16 mouse cellular contexts compared by ENCODE assay signal in genomic region chr12:29755872-29756265, GRCm38 (mm10).
DNase-seq lines count a peak whose midpoint lies in the region; ATAC-seq and TF ChIP-seq lines count a peak whose summit lies in the region.
"Had no signal": no experiment of that assay in that cellular context is flagged by ENCODE, and none has a peak within 500 bp of the region (broad histone marks: within the 10 kb centered on the region; RNA-seq: fewer than 3 reads in every experiment).

No protein-coding gene starts in this region.

- H3K9me3 ChIP-seq in midbrain, embryonic 11.5 days (ENCODE audit: control insufficient read depth, low read length): no peaks in the 10 kb centered on the region
- no peaks in the 10 kb centered on the region for H3K9me3 ChIP-seq in intestine, embryonic 15.5 days
- H3K9me3 ChIP-seq: embryonic facial prominence, embryonic 10.5 days; hindbrain, embryonic 13.5 days had no signal

- no peak overlapping the region for H3K4me3 ChIP-seq in lung, adult 2 months (replicated peaks; ENCODE audit: extremely low read depth, low read depth, low read length)
- no peak overlapping the region for H3K4me3 ChIP-seq in midbrain, embryonic 11.5 days (ENCODE audit: low read depth, low read length)
- H3K4me3 ChIP-seq in intestine, embryonic 15.5 days (replicated peaks): no peak overlapping the region
- H3K4me3 ChIP-seq: embryonic facial prominence, embryonic 10.5 days; hindbrain, embryonic 13.5 days; megakaryocyte, embryonic 14.5 days; myocyte had no signal

- no peaks in the 10 kb centered on the region for H3K27me3 ChIP-seq in midbrain, embryonic 11.5 days (ENCODE audit: control insufficient read depth, insufficient read depth, low read length)
- H3K27me3 ChIP-seq in intestine, embryonic 15.5 days (replicated peaks): no peaks in the 10 kb centered on the region
- H3K27me3 ChIP-seq: hindbrain, embryonic 13.5 days; megakaryocyte, embryonic 14.5 days had no signal

- TF ChIP-seq CTCF in lung, adult 2 months (IDR thresholded peaks at IDR 0.05; ENCODE audit: insufficient read depth, low read length): no peak

- no peak for ATAC-seq in midbrain, embryonic 11.5 days (ENCODE audit: low FRiP score)
- ATAC-seq in intestine, embryonic 15.5 days: no peak
- ATAC-seq: CD4-positive, CD25-positive, alpha-beta regulatory T cell, adult 4 months had no signal

- H3K4me2 ChIP-seq in midbrain, embryonic 11.5 days: no peak overlapping the region
- H3K4me2 ChIP-seq in intestine, embryonic 15.5 days (replicated peaks): no peak overlapping the region
- H3K4me2 ChIP-seq: hindbrain, embryonic 13.5 days had no signal

- H3K9ac ChIP-seq in midbrain, embryonic 11.5 days (ENCODE audit: low read length): no peak overlapping the region
- no peak overlapping the region for H3K9ac ChIP-seq in intestine, embryonic 15.5 days
- H3K9ac ChIP-seq: hindbrain, embryonic 13.5 days; liver, embryonic 14.5 days had no signal

- no peak for TF ChIP-seq POLR2A in lung, adult 2 months (IDR thresholded peaks at IDR 0.05; ENCODE audit: borderline replicate concordance, extremely low read depth, low read depth, low read length)

- no peaks in the 10 kb centered on the region for H3K36me3 ChIP-seq in midbrain, embryonic 11.5 days (ENCODE audit: control insufficient read depth, insufficient read depth, low read length)
- H3K36me3 ChIP-seq in intestine, embryonic 15.5 days: no peaks in the 10 kb centered on the region
- H3K36me3 ChIP-seq: embryonic facial prominence, embryonic 10.5 days; hindbrain, embryonic 13.5 days had no signal

- intact Hi-C loops in gastrocnemius, postnatal 36 days (cut with DNase I): no loop called here

- peak; percentile 32 for DNase-seq in gastrocnemius, adult 18-20 months (ENCODE audit: low spot score)
- DNase-seq in gastrocnemius, postnatal 36 days: no peak
- peak; percentile 25 to 56 for DNase-seq in lung, postnatal 4 days
- DNase-seq in lung, adult 2 months: no peak
- DNase-seq in frontal cortex, postnatal 10 days (ENCODE audit: low spot score in 2 of 2): peak; percentile 46 to 47
- peak; percentile 56 for DNase-seq in right cerebral cortex, postnatal 4 days
- no peak for DNase-seq in midbrain, embryonic 11.5 days (ENCODE audit: low spot score, missing footprints)
- DNase-seq: kidney, adult 11 months; kidney, postnatal 36 days had no signal

- no peak overlapping the region for H3K27ac ChIP-seq in midbrain, embryonic 11.5 days (ENCODE audit: low read depth, low read length)
- no peak overlapping the region for H3K27ac ChIP-seq in intestine, embryonic 15.5 days
- H3K27ac ChIP-seq: embryonic facial prominence, embryonic 10.5 days; hindbrain, embryonic 13.5 days; liver, embryonic 14.5 days had no signal

- H3K4me1 ChIP-seq in lung, adult 2 months (ENCODE audit: control insufficient read depth, insufficient read depth, low read length): no peaks in the 10 kb centered on the region
- no peaks in the 10 kb centered on the region for H3K4me1 ChIP-seq in midbrain, embryonic 11.5 days (ENCODE audit: control insufficient read depth, insufficient read depth, low read length)
- no peaks in the 10 kb centered on the region for H3K4me1 ChIP-seq in intestine, embryonic 15.5 days (replicated peaks)
- H3K4me1 ChIP-seq: hindbrain, embryonic 13.5 days; megakaryocyte, embryonic 14.5 days had no signal

- 70% methylated on average over 3 of the region's 3 CpGs for WGBS in lung, adult 2 months
- 98% methylated on average over 3 of the region's 3 CpGs for WGBS in midbrain, embryonic 11.5 days
- 78% methylated on average over 3 of the region's 3 CpGs for WGBS in intestine, embryonic 15.5 days

Comparison
In these comparisons a context has a peak if more than half of its experiments do, and no peak if none do; other contexts are left out.
1. DNase-seq: peak in gastrocnemius, adult 18-20 months (single experiment), lung, postnatal 4 days (2 of 2), frontal cortex, postnatal 10 days (2 of 2) and right cerebral cortex, postnatal 4 days (single experiment); none in gastrocnemius, postnatal 36 days (0 of 2), lung, adult 2 months (single experiment) and midbrain, embryonic 11.5 days (single experiment).